Mouse (Mus musculus): ENCODE measurements around the gene Nr6a1.

GRCm38 (mm10) chr2:38831976-38832375 is 95.5 kb downstream of the Nr6a1 start:
- TF ChIP-seq CTCF (IDR thresholded peaks at IDR 0.05; ENCODE audit: low read depth, low read length) (no peak), POLR2A (IDR thresholded peaks at IDR 0.05; ENCODE audit: extremely low read depth, insufficient read depth, low read length) (no peak)
